Mouse (Mus musculus) E14TG2a.4 (cell line): ENCODE results near the gene Rogdi.
A peak's percentile ranks its signal among the peaks of the same experiment; 100 is the strongest.

Source experiments
- H3K27me3 ChIP-seq: 2 replicates; pipeline ENCODE4 v1.6.1; 2014; ENCODE audit warnings: low read length, control low read depth; ENCODE audit not compliant: insufficient read depth
- H3K36me3 ChIP-seq: 2 replicates; pipeline ENCODE4 v1.6.1; 2014; ENCODE audit warnings: low read length, control low read depth; ENCODE audit not compliant: insufficient read depth
- H3K4me1 ChIP-seq: replicated peaks from 2 replicates; pipeline ENCODE4 v1.6.1; 2014; ENCODE audit warnings: low read depth, low read length, control low read depth
- H3K4me3 ChIP-seq: replicated peaks from 2 replicates; pipeline ENCODE4 v1.5.1; 2014; ENCODE audit warnings: mild to moderate bottlenecking, low read length
- H3K9me3 ChIP-seq: 2 replicates; pipeline ENCODE4 v1.6.1; 2014; ENCODE audit warnings: low read length, control low read depth
- CTCF ChIP-seq: conservative IDR thresholded peaks from 2 replicates; pipeline ENCODE4 v1.5.1; 2014; ENCODE audit warnings: low read length
- NANOG ChIP-seq: IDR thresholded peaks from 2 replicates; pipeline ENCODE4 v1.6.1; 2014; ENCODE audit warnings: borderline replicate concordance, low read length, mixed read lengths
- POU5F1 ChIP-seq: IDR thresholded peaks from 2 replicates; pipeline ENCODE4 v1.6.1; 2014; ENCODE audit warnings: low read length, borderline replicate concordance

Rogdi gene

DNA sequence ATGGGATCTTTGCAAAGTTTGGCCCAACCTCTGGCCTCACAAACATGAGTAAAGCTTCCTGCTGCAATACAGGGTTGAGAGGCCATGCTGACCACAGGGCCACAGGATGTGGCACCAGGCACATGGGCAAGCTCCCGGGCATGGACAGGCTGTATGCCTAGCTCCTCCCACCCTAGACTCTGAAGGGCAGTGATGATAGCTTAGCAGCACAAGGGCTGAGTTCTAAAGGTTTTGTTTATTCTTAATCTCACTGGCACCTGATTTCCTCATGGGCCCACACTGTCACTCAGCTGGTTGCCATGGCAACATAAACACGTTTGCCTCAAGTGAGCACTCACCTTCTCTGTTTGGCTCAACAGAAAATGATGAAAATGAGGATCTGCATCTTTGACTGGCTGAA lies 16.5 kb upstream of the Rogdi start:
- no peaks in the 10 kb centered on the region for H3K4me1 ChIP-seq
- H3K4me3 ChIP-seq: no peak overlapping the region
- no peak for TF ChIP-seq POU5F1
- TF ChIP-seq CTCF: no peak
- no peak for TF ChIP-seq NANOG
- H3K9me3 ChIP-seq: no peaks in the 10 kb centered on the region
- H3K27me3 ChIP-seq: no peaks in the 10 kb centered on the region
- H3K36me3 ChIP-seq: peaks cover 99% of the 10 kb centered on the region

DNA sequence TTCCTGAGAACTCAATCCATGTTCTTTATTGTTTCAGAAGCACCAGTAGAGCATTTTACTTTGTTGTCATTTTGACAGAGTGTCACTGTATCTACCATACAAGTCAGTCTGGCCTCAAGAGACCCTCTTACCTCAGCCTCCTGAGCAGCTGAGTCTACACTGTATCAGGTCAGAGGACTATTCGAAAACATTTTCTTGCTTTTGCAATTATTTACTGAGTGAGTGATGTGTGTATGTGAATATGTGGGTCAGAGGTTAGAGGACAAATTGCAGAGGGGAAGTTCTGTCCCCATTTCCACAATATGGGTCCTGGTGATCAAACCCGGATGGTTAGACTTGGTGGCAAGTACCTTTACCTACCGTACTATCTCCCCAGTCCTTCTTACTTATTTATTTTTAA lies 10.7 kb upstream of the Rogdi start:
- no peaks in the 10 kb centered on the region for H3K27me3 ChIP-seq
- no peaks in the 10 kb centered on the region for H3K9me3 ChIP-seq
- no peak overlapping the region for H3K4me3 ChIP-seq
- peaks cover 99% of the 10 kb centered on the region for H3K36me3 ChIP-seq
- TF ChIP-seq CTCF (no peak), POU5F1 (no peak), NANOG (no peak)
- H3K4me1 ChIP-seq: no peaks in the 10 kb centered on the region

DNA sequence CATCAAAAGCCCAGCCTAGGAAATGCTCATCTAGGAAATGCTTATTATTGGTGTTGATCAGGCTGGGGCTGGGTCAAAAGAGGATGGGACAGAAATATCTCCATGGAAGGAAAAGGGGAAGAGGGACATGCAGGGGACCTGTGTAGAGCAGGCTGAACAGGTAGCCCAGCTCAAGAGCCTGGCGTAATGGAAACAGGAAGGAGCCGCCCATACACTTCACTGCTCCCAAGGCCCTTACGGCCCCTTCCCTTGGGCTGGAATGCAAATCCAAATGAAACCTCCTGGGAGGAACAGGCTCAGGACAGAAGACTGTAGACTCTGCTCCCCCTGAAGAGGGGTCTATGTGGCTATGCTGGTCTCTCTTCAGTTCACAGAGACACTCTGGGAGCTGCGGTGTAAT lies 1.2 kb upstream of the Rogdi start:
- no peaks in the 10 kb centered on the region for H3K9me3 ChIP-seq
- peaks cover 49% of the 10 kb centered on the region for H3K4me1 ChIP-seq
- H3K36me3 ChIP-seq: peaks cover 78% of the 10 kb centered on the region
- H3K4me3 ChIP-seq: peak overlapping the region; percentile 13; the same call in 1 of the 2 replicates
- H3K27me3 ChIP-seq: peaks cover 6% of the 10 kb centered on the region; the same call in 1 of the 2 replicates
- TF ChIP-seq NANOG (no peak), CTCF (no peak), POU5F1 (no peak)

DNA sequence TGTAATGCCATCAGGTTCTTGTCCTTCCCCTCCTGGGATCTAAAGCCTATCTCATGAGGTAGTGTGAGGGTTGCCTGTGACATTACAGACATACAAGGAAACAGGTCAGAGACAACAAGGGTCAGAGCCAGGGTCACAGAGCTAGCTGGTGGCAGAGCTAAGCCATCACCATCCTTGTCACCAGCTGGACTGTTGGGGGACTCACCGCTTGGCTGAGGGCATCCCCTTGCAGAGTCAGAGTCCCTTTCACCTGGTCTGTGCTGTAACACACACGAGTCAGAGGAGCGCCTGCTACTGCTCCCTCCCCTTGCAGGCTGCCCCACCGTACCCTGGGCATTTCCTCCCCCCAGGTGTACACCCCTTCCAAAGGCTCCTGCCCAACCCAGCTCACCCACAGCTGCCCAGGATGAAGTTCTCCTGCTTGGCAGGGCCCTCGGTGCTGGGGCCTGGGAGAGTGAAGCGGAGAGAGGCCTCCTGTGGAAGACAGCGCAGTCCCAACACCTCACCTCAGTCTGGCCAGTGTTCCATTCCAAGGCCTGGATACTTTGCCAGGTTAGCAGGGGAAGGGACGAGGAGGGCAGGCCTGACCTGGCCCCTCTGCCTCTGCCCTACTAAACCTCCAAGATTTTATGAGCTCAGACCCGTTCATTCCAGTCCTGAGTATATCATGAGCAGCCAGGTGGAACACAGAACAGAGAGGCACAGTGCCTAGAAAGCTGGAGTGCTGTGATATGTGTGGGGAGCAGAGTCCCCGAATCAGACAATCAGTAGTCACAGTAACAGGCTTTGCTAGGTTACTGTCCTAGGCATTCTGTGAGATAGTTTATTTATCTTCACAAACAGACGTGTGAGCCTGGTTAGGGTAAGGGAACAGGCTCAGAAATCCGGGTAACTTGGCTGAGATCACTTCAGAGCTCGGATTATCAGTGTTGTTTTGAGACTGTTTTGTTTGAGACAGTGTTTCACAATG lies 1.0 kb downstream of the Rogdi start:
- peak overlapping the region; percentile 89 for H3K4me3 ChIP-seq
- H3K36me3 ChIP-seq: peaks cover 72% of the 10 kb centered on the region
- no peaks in the 10 kb centered on the region for H3K9me3 ChIP-seq
- peaks cover 71% of the 10 kb centered on the region for H3K4me1 ChIP-seq
- TF ChIP-seq NANOG (no peak), POU5F1 (no peak), CTCF (no peak)
- H3K27me3 ChIP-seq: peaks cover 6% of the 10 kb centered on the region; the same call in 1 of the 2 replicates

DNA sequence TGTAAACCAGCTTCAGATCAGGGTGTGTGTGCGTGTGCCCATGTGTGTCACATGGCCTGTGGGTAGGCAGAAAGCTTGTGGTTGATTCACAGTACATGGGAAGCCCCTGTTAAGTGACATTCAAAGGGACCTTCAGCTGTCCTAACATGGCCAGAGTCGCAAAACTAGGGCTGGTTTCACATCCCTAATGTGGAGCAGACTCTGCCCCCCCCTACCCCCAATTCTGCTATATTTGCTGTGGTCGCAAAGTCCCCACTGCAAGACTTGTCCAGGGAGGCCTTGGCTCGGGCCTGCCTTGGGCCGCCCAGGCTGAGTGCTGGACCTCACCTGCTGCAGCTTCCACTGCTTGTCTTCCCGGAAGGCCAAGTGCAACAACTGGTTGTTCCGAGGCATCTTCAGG lies 2.1 kb downstream of the Rogdi start:
- Histone ChIP-seq H3K36me3 (peaks cover 61% of the 10 kb centered on the region), H3K4me3 (no peak overlapping the region), H3K27me3 (peaks cover 6% of the 10 kb centered on the region; the same call in 1 of the 2 replicates), H3K4me1 (peaks cover 80% of the 10 kb centered on the region), H3K9me3 (no peaks in the 10 kb centered on the region)
- TF ChIP-seq CTCF: no peak

DNA sequence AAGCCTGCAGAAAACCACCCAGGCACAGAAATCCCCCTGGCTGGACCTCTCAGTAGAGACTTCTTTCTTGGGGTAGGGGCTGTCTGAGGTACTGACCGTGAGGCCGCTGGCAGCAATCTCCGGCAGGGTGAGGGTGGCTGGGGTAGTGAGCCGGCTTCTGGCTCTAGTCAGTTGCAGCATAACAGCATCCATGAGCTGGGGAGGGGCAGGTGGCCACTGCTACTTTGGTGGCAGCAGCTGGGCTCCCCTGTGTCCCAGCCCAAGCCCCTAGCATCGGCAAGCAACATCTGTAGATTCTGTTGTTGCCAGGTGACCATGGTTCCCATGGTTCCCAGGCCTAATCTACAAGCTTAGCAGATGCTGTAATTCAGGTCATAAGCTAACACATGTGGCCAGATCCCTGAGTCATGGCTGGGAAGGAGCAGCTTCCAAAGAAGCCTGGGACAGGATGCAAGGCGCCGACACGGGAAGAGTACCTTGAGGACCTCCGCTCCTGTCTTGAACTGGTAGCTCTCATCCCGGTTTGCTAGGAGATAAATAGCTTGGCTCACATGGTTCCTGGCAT lies 2.9 kb downstream of the Rogdi start:
- H3K9me3 ChIP-seq: no peaks in the 10 kb centered on the region
- no peak for TF ChIP-seq NANOG
- TF ChIP-seq POU5F1: no peak
- peaks cover 77% of the 10 kb centered on the region for H3K4me1 ChIP-seq
- peaks cover 53% of the 10 kb centered on the region for H3K36me3 ChIP-seq
- H3K27me3 ChIP-seq: peaks cover 6% of the 10 kb centered on the region; the same call in 1 of the 2 replicates
- H3K4me3 ChIP-seq: no peak overlapping the region

DNA sequence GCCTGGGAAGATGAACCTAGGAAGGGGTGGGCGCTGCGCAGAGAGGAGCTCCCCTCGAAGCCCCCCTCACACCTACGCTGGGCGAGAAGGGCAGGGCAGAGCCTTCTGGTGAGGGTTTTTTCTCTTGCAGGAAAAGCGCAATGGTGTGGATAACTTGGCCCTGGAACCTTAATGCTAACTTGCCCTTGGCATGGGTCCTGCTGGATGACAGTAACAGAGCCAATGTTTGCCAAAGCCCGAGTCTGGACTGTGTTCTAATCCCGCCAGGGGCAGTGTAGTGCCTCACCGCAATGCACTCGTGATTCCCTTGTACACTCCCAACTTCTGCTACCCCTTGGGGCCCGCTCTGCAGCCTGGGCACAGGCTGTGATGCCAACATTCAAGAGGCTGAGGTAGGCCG lies 5.3 kb downstream of the Rogdi start:
- Histone ChIP-seq H3K4me1 (peaks cover 60% of the 10 kb centered on the region), H3K4me3 (peak overlapping the region; percentile 39; the same call in 1 of the 2 replicates), H3K9me3 (no peaks in the 10 kb centered on the region), H3K27me3 (no peaks in the 10 kb centered on the region), H3K36me3 (peaks cover 39% of the 10 kb centered on the region)
- TF ChIP-seq NANOG (no peak), CTCF (no peak), POU5F1 (no peak)

DNA sequence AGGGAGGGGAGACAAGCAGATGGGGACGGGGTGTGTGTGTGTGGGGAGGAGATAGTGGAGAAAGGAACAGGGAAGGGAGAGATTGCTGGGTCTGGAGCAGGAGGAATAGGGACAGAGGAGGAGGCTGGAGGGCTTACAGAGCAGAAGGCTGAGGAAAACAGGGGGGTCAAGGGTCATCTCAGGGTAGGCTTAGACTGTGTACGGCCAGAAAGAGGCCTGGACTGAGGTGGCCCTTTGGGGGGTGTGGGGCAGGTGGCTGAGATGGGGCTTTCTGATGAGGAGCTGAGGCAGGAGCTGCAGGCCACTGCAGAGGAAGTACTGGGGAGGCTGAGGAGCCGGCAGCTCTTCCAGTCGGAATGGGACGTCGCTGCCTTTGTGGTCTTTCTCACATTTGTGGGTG lies 5.9 kb downstream of the Rogdi start:
- H3K4me1 ChIP-seq: peaks cover 55% of the 10 kb centered on the region

More for the DNA sequence above, 5.9 kb downstream of the Rogdi start:
- Histone ChIP-seq H3K9me3 (no peaks in the 10 kb centered on the region), H3K27me3 (no peaks in the 10 kb centered on the region), H3K4me3 (peak overlapping the region; percentile 39), H3K36me3 (peaks cover 39% of the 10 kb centered on the region)
- TF ChIP-seq POU5F1: no peak
- TF ChIP-seq CTCF: no peak
- no peak for TF ChIP-seq NANOG
